In genomic region chrX:53255195-53255594, GRCm38 (mm10) we compare ENCODE assay signal across 19 mouse cellular contexts. TPM values are rescaled to one million over a fixed set of nuclear protein-coding genes. Genes with fewer than 3 reads are reported as not detected.
DNase-seq lines count a peak whose midpoint lies in the region; ATAC-seq and TF ChIP-seq lines count a peak whose summit lies in the region.
"Had no signal": no experiment of that assay in that cellular context is flagged by ENCODE, and none has a peak within 500 bp of the region (broad histone marks: within the 10 kb centered on the region; RNA-seq: fewer than 3 reads in every experiment).

No protein-coding gene starts in this region.

- no peak for TF ChIP-seq POLR2A in MEL (IDR thresholded peaks at IDR 0.05; ENCODE audit: control insufficient read depth in 1 of 2, insufficient read depth in 1 of 2, low read depth in 1 of 2, low read length in 2 of 2, poor library complexity in 1 of 2)

- TF ChIP-seq EP300 in heart, postnatal 0 days (IDR thresholded peaks at IDR 0.05; ENCODE audit: low read depth): no peak
- TF ChIP-seq EP300 in liver, embryonic 14.5 days (IDR thresholded peaks at IDR 0.05; ENCODE audit: low read depth): no peak
- no peak for TF ChIP-seq EP300 in MEL (IDR thresholded peaks at IDR 0.05; ENCODE audit: low read depth in 1 of 2, low read length in 2 of 2)

- peaks cover 20% of the 10 kb centered on the region; the same call in 1 of the 2 replicates for H3K36me3 ChIP-seq in heart, postnatal 0 days (replicated peaks; ENCODE audit: control insufficient read depth, insufficient read depth, low read length)
- no peaks in the 10 kb centered on the region for H3K36me3 ChIP-seq in heart, embryonic 11.5 days (ENCODE audit: control insufficient read depth, insufficient read depth, low read length)
- no peaks in the 10 kb centered on the region for H3K36me3 ChIP-seq in liver, embryonic 14.5 days (replicated peaks; ENCODE audit: control insufficient read depth, insufficient read depth, low read depth)
- no peaks in the 10 kb centered on the region for H3K36me3 ChIP-seq in MEL (ENCODE audit: control insufficient read depth in 1 of 2, insufficient read depth in 2 of 2, low read length in 2 of 2)
- H3K36me3 ChIP-seq: hindbrain, embryonic 12.5 days; neural tube, embryonic 13.5 days had no signal

- peak; percentile 46 for TF ChIP-seq RAD21 in MEL (IDR thresholded peaks at IDR 0.05; ENCODE audit: low read depth, low read length)

- no peak overlapping the region for H3K9ac ChIP-seq in heart, postnatal 0 days (replicated peaks; ENCODE audit: low read depth, low read length)
- no peak overlapping the region for H3K9ac ChIP-seq in heart, embryonic 11.5 days (ENCODE audit: low read depth, low read length)
- no peak overlapping the region for H3K9ac ChIP-seq in liver, embryonic 14.5 days (replicated peaks)
- no peak overlapping the region for H3K9ac ChIP-seq in MEL (ENCODE audit: control insufficient read depth, low read depth, low read length, poor library complexity, severe bottlenecking)
- H3K9ac ChIP-seq: hindbrain, embryonic 12.5 days; kidney, embryonic 15.5 days; neural tube, embryonic 13.5 days had no signal

- no peak for DNase-seq in heart, postnatal 0 days (ENCODE audit: low spot score)
- DNase-seq in liver, embryonic 14.5 days (ENCODE audit: low read depth in 3 of 3, low spot score in 3 of 3): no peak
- DNase-seq in liver: no peak
- peak; percentile 19 for DNase-seq in 416B (ENCODE audit: low read depth)
- peak; percentile 25 for DNase-seq in MEL (ENCODE audit: low read depth, low spot score)
- DNase-seq in cerebellum, adult 8-10 months: no peak
- no peak for DNase-seq in layer of hippocampus, postnatal 36 days
- DNase-seq: adrenal gland, postnatal 25 days; cerebellum, postnatal 25 days; gastrocnemius, postnatal 25 days; left cerebral cortex, postnatal 4 days; thymus, postnatal 4 days had no signal

- no peak overlapping the region for H3K4me2 ChIP-seq in heart, postnatal 0 days (ENCODE audit: low read depth, low read length)
- no peak overlapping the region for H3K4me2 ChIP-seq in heart, embryonic 11.5 days
- H3K4me2 ChIP-seq in liver, embryonic 14.5 days (ENCODE audit: low read depth): no peak overlapping the region
- H3K4me2 ChIP-seq: hindbrain, embryonic 12.5 days; kidney, embryonic 15.5 days; neural tube, embryonic 13.5 days had no signal

- H3K27ac ChIP-seq in heart, postnatal 0 days (ENCODE audit: low read depth): no peak overlapping the region
- H3K27ac ChIP-seq in heart, embryonic 11.5 days (ENCODE audit: low read depth, low read length): no peak overlapping the region
- no peak overlapping the region for H3K27ac ChIP-seq in liver, embryonic 14.5 days
- H3K27ac ChIP-seq in MEL (ENCODE audit: control insufficient read depth, low read depth, low read length): no peak overlapping the region
- H3K27ac ChIP-seq: hindbrain, embryonic 12.5 days; kidney, embryonic 15.5 days; macrophage; neural tube, embryonic 13.5 days had no signal

- H3K4me3 ChIP-seq in heart, postnatal 0 days (ENCODE audit: low read depth, low read length): no peak overlapping the region
- H3K4me3 ChIP-seq in heart, embryonic 11.5 days (ENCODE audit: low read depth, low read length): no peak overlapping the region
- no peak overlapping the region for H3K4me3 ChIP-seq in liver, embryonic 14.5 days (ENCODE audit: insufficient read depth in 1 of 2, low read depth in 2 of 2, low read length in 2 of 2)
- no peak overlapping the region for H3K4me3 ChIP-seq in MEL (ENCODE audit: control insufficient read depth in 1 of 2, insufficient read depth in 1 of 2, low read depth in 2 of 2, low read length in 2 of 2)
- H3K4me3 ChIP-seq: hindbrain, embryonic 12.5 days; kidney, embryonic 15.5 days; neural tube, embryonic 13.5 days had no signal

- H3K9me3 ChIP-seq in heart, postnatal 0 days (replicated peaks; ENCODE audit: control insufficient read depth, low read length): no peaks in the 10 kb centered on the region
- no peaks in the 10 kb centered on the region for H3K9me3 ChIP-seq in heart, embryonic 11.5 days (replicated peaks; ENCODE audit: control insufficient read depth, low read length)
- H3K9me3 ChIP-seq in liver, embryonic 14.5 days (ENCODE audit: control insufficient read depth, low read length): no peaks in the 10 kb centered on the region
- no peaks in the 10 kb centered on the region for H3K9me3 ChIP-seq in MEL (replicated peaks; ENCODE audit: insufficient read depth, low read length)
- H3K9me3 ChIP-seq: hindbrain, embryonic 12.5 days; kidney, embryonic 15.5 days; neural tube, embryonic 13.5 days had no signal

- no peak for ATAC-seq in heart, postnatal 0 days (ENCODE audit: insufficient read depth, low read depth)
- ATAC-seq in heart, embryonic 11.5 days (replicated peaks; ENCODE audit: insufficient number of reproducible peaks, low FRiP score, low TSS enrichment): no peak
- ATAC-seq in liver, embryonic 14.5 days (ENCODE audit: insufficient read depth): no peak
- ATAC-seq: midbrain, embryonic 16.5 days had no signal

- TF ChIP-seq CTCF in heart, postnatal 0 days (IDR thresholded peaks at IDR 0.05; ENCODE audit: low read depth): peak; percentile 42
- TF ChIP-seq CTCF in liver, embryonic 14.5 days (IDR thresholded peaks at IDR 0.05; ENCODE audit: low read depth): peak; percentile 24; the same call in 1 of the 2 replicates
- peak in 2 of 3 experiments; percentile 17 to 49; a peak in 3 of 6 replicates for TF ChIP-seq CTCF in MEL (IDR thresholded peaks at IDR 0.05 in 2 of 3, conservative IDR thresholded peaks at IDR 0.05 in 1 of 3; ENCODE audit: control insufficient read depth in 1 of 3, insufficient read depth in 1 of 3, low read depth in 2 of 3, low read length in 3 of 3, poor library complexity in 1 of 3, severe bottlenecking in 1 of 3)

- H3K79me2 ChIP-seq in MEL (ENCODE audit: control insufficient read depth, insufficient read depth, low read length, poor library complexity): no peaks in the 10 kb centered on the region

- H3K4me1 ChIP-seq in heart, postnatal 0 days (ENCODE audit: control insufficient read depth, insufficient read depth): no peaks in the 10 kb centered on the region
- no peaks in the 10 kb centered on the region for H3K4me1 ChIP-seq in heart, embryonic 11.5 days (ENCODE audit: control insufficient read depth, insufficient read depth, low read length)
- no peaks in the 10 kb centered on the region for H3K4me1 ChIP-seq in liver, embryonic 14.5 days (replicated peaks; ENCODE audit: control insufficient read depth in 2 of 2, insufficient read depth in 2 of 2, low read length in 1 of 2)
- no peaks in the 10 kb centered on the region for H3K4me1 ChIP-seq in MEL (ENCODE audit: control insufficient read depth in 1 of 2, insufficient read depth in 2 of 2, low read length in 2 of 2)
- H3K4me1 ChIP-seq: hindbrain, embryonic 12.5 days; kidney, embryonic 15.5 days; neural tube, embryonic 13.5 days had no signal

- H3K27me3 ChIP-seq in heart, postnatal 0 days (ENCODE audit: control insufficient read depth, insufficient read depth, low read length): no peaks in the 10 kb centered on the region
- H3K27me3 ChIP-seq in heart, embryonic 11.5 days (ENCODE audit: control insufficient read depth, insufficient read depth, low read length): no peaks in the 10 kb centered on the region
- no peaks in the 10 kb centered on the region for H3K27me3 ChIP-seq in liver, embryonic 14.5 days (ENCODE audit: control insufficient read depth, insufficient read depth, low read length)
- no peaks in the 10 kb centered on the region for H3K27me3 ChIP-seq in MEL (ENCODE audit: control insufficient read depth in 1 of 2, insufficient read depth in 2 of 2, low read length in 2 of 2)
- H3K27me3 ChIP-seq: hindbrain, embryonic 12.5 days; kidney, embryonic 15.5 days; neural tube, embryonic 13.5 days had no signal

TF ChIP-seq in MEL, 35 proteins besides CTCF, POLR2A, EP300 and RAD21 (continues in another document):
- TF ChIP-seq NRF1 (IDR thresholded peaks at IDR 0.05; ENCODE audit: insufficient read depth, low read depth, low read length, poor library complexity, severe bottlenecking) (no peak), MYB (IDR thresholded peaks at IDR 0.05; ENCODE audit: low read depth, low read length) (no peak), MAX (IDR thresholded peaks at IDR 0.05; ENCODE audit: low read length) (no peak), KAT2A (conservative IDR thresholded peaks at IDR 0.05; ENCODE audit: low read depth, low read length) (no peak)

RNA-seq across cellular contexts. Expression of gene Fam122b, which starts 14.4 kb away (rescaled TPM):
- total RNA-seq in heart, postnatal 0 days (2014; rRNA removed; ENCODE audit: low replicate concordance): 19.1 and 21.7 TPM in 2 replicates
- polyA plus RNA-seq in heart, postnatal 0 days (2015; fragmentation: Nextera tagmentation; extraction: Ambion mirVana): 17.2 and 19.1 TPM in 2 replicates
- polyA plus RNA-seq in heart, embryonic 11.5 days (2014; fragmentation: Nextera tagmentation; extraction: Ambion mirVana): 21.3 and 26.0 TPM in 2 replicates
- polyA plus RNA-seq in liver, embryonic 14.5 days (2012; rRNA removed): 5.7 and 5.8 TPM in 2 replicates
- 5.6 and 6.2 TPM in 2 replicates for polyA plus RNA-seq in liver, embryonic 14.5 days (2014; fragmentation: Nextera tagmentation; extraction: Ambion mirVana)
- total RNA-seq in MEL (2012; rRNA removed): 2.2 and 2.6 TPM in 2 replicates
- 1 to 10 TPM in 1 of 2 experiments, not detected in 1; 9.9 TPM for polyA plus RNA-seq in MEL (2012; ENCODE audit: insufficient read depth in 1 of 2, insufficient read length in 2 of 2, low read depth in 1 of 2, low replicate concordance in 2 of 2, missing spikeins in 1 of 2)
- total RNA-seq in layer of hippocampus, postnatal 36 days (2021): 1 to 10 TPM; 3.1 to 3.6 TPM

RNA-seq across cellular contexts. Expression of gene Plac1, which starts 15.3 kb away (rescaled TPM):
- 2.7 TPM in 1 of 2 replicates, not detected in the other for total RNA-seq in heart, postnatal 0 days (2014; rRNA removed; ENCODE audit: low replicate concordance)
- 1.9 and 2.0 TPM in 2 replicates for polyA plus RNA-seq in heart, postnatal 0 days (2015; fragmentation: Nextera tagmentation; extraction: Ambion mirVana)
- 11.4 and 14.9 TPM in 2 replicates for polyA plus RNA-seq in heart, embryonic 11.5 days (2014; fragmentation: Nextera tagmentation; extraction: Ambion mirVana)
- 0.81 and 1.0 TPM in 2 replicates for polyA plus RNA-seq in liver, embryonic 14.5 days (2012; rRNA removed)
- polyA plus RNA-seq in liver, embryonic 14.5 days (2014; fragmentation: Nextera tagmentation; extraction: Ambion mirVana): 1.3 and 1.5 TPM in 2 replicates
- total RNA-seq in MEL (2012; rRNA removed): not detected in 2 replicates
- not detected for polyA plus RNA-seq in MEL (2012; ENCODE audit: insufficient read depth in 1 of 2, insufficient read length in 2 of 2, low read depth in 1 of 2, low replicate concordance in 2 of 2, missing spikeins in 1 of 2)
- not detected for total RNA-seq in layer of hippocampus, postnatal 36 days (2021)
- total RNA-seq: adrenal gland, postnatal 25 days; gastrocnemius, postnatal 25 days; left cerebral cortex, postnatal 4 days had no signal
- polyA plus RNA-seq: macrophage; midbrain, embryonic 16.5 days had no signal

RNA-seq across cellular contexts. Expression of gene Fam122c, which starts 18.0 kb away (rescaled TPM):
- not detected in 2 replicates for total RNA-seq in heart, postnatal 0 days (2014; rRNA removed; ENCODE audit: low replicate concordance)
- polyA plus RNA-seq in heart, postnatal 0 days (2015; fragmentation: Nextera tagmentation; extraction: Ambion mirVana): not detected in 2 replicates
- not detected in 2 replicates for polyA plus RNA-seq in heart, embryonic 11.5 days (2014; fragmentation: Nextera tagmentation; extraction: Ambion mirVana)
- polyA plus RNA-seq in liver, embryonic 14.5 days (2012; rRNA removed): not detected in 2 replicates
- polyA plus RNA-seq in liver, embryonic 14.5 days (2014; fragmentation: Nextera tagmentation; extraction: Ambion mirVana): not detected in 2 replicates
- not detected in 2 replicates for total RNA-seq in MEL (2012; rRNA removed)
- polyA plus RNA-seq in MEL (2012; ENCODE audit: insufficient read depth in 1 of 2, insufficient read length in 2 of 2, low read depth in 1 of 2, low replicate concordance in 2 of 2, missing spikeins in 1 of 2): not detected
- total RNA-seq in layer of hippocampus, postnatal 36 days (2021): not detected
- total RNA-seq: adrenal gland, postnatal 25 days; gastrocnemius, postnatal 25 days; left cerebral cortex, postnatal 4 days had no signal
- polyA plus RNA-seq: heart, embryonic 14.5 days; hindbrain, embryonic 12.5 days; kidney, embryonic 15.5 days; macrophage; midbrain, embryonic 16.5 days; neural tube, embryonic 13.5 days had no signal

Comparison
In these comparisons a context has a peak if more than half of its experiments do, and no peak if none do; other contexts are left out.
1. DNase-seq: peak in 416B (single experiment) and MEL (single experiment); none in heart, postnatal 0 days (single experiment), liver, embryonic 14.5 days (0 of 3), liver (single experiment), cerebellum, adult 8-10 months (single experiment) and layer of hippocampus, postnatal 36 days (0 of 2).
2. Peak in every context shown above with its lines, with median percentiles within 50 percentile points of each other: CTCF ChIP-seq.